Mouse (Mus musculus) lung, adult 18-20 months (tissue): ENCODE data around the gene Cntn4.

ENCODE experiments used
- DNase-seq, 2 experiments: peaks; one replicate each; pipeline ENCODE4 v3.0.0; 2022; ENCODE audit warnings: mixed read lengths in 2 of 2

Cntn4 gene

DNA sequence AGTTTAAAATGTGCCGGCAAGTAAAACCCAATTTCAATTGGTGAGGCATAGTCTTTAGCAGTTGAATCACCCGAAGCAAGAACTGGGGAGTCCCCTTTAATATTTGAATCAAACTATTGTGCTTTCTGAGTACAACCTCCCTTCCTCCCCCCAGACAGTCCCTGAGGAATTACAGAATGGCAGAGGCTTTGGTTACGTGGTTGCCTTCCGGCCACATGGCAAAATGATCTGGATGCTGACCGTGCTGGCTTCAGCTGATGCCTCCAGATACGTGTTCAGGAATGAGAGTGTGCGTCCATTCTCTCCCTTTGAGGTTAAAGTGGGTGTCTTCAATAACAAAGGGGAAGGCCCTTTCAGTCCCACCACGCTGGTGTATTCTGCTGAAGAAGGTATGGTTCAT, 998.1 kb downstream of the Cntn4 start:
- no peak for DNase-seq

GRCm38 (mm10) chr6:106701931-106702330, 1024.5 kb downstream of the Cntn4 start:
- DNase-seq, result no peak

- DNase-seq, result no peak
These were observed 1028.1 kb downstream of the Cntn4 start for GRCm38 (mm10) chr6:106705506-106706035.

GRCm38 (mm10) chr6:106725642-106726041, 1048.2 kb downstream of the Cntn4 start:
- DNase-seq, result no peak

DNA sequence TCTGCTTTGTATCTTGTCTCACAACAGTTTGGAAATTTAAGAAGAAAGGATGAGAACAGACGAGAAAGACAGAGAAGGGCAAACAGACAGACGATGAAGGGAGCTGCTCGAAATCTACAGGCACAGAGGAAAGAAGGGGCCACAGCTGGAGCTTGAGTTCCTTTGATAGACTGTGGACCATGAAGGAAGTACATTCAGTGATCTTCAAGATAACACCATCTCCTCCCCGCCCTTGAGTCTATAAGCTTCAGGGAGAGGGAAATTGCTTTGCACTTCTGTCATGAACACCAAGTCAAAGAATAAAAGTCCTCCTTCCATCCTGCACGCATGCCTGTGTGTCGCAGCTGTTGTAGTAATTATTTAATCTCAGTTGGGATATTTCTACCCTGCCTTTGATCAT, 1048.6 kb downstream of the Cntn4 start:
- no peak for DNase-seq

GRCm38 (mm10) chr6:106727703-106728102, 1050.2 kb downstream of the Cntn4 start:
- DNase-seq, result no peak

- no peak for DNase-seq
These were observed 1052.3 kb downstream of the Cntn4 start for GRCm38 (mm10) chr6:106729682-106730314.

GRCm38 (mm10) chr6:106732563-106732962, 1055.1 kb downstream of the Cntn4 start:
- DNase-seq, result no peak

DNA sequence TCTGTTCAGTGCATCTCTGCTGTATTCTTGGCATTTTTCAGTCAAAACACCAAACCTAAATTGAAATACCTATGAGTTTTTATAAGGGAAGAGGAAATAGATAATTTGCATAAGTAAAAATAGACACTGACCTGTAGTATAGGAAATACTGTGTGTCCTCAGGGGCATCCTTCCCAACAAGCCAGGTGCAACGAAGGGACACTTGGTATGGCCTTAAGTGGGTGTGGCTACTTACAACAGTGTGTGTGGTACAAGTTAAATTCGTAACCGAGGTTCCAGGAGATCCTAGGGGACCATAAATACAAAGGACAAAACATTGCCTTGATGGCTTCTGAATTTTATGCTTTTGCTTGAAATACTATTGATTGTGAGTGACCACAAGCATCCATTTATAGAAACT, 1060.8 kb downstream of the Cntn4 start:
- no peak for DNase-seq

GRCm38 (mm10) chr6:106740244-106740825, 1062.9 kb downstream of the Cntn4 start:
- no peak for DNase-seq

DNA sequence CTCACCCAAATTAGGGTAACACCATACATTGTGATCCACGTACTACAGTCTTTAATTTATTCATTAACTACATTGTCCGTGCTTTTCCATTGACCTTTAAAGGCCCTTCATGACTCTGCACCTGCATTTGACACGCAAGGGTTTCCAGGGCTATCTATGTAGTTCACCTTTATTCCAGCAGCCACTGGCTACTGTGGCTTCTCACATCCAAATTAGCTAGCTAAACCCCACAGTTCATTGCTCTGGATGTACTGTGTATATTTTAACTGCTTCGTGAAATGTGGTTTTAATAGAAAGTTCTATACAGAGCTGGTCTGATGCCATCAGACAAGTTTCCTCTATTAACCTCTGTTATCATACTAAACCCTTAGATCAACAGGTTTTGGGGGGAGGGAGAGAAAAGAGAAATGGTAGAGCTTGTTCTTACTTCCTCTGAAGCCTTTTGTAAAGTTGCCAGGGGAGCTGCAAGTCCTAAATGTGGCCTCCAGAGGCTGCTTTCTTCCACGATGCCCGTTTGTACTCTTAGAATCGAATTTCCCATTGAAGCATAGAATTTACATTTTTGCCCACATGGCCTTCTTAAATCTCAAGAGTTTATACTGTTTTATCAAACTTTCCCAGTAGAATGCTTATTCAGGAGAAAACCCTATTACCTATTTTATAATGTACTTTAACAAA, 1066.2 kb downstream of the Cntn4 start:
- no peak for DNase-seq

DNA sequence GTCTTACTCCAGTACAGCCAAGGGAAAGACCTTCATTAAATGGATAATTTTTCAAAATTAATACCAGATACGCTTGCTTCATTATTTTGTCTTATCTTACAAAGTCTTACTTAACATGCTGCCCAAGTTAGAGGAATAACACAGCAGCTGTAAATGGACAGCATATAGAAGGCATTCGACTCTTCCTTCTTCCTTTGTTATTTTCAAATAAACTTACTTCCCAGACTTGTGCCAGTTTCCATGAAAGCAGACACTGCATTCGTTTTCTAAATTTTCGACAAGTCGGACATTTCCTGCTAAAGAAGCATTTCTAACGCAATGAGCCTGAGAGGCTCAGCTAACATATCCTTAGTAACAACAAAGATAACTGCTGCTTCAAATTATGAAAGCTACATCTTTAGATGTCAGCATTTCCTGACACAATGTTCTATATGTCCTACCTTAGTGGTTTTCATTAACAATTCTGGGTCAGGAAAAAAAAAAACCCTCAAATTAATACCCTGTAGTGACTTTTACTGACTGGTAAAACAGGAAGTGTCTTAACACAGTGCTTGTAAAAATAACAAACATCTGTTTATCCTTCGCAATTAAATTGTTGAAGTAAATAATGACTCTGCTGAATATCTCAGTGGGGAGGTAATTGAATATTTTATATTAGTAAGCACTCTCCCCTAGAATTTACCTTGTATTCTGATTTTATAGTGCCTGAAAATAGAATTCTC, 1068.4 kb downstream of the Cntn4 start:
- no peak for DNase-seq

DNA sequence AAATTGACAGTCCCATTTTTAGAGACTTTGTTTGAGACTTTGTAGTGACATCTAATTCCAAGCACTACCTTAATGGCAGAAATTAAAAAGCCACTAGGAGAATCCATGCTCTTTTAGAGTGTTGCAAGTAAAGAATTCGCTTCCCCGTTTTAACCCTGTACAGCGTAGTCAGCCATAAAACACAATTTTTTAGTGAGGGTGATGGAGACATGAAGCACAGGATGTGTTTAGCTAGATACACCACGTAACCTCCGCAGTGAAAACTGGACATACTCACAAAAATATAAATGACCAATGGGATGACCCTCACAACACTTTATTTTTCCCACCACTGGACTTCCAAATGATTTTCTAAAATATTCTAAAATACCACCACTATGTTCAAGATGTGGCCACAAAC, 1069.8 kb downstream of the Cntn4 start:
- no peak for DNase-seq

GRCm38 (mm10) chr6:106747804-106748203, 1070.3 kb downstream of the Cntn4 start:
- DNase-seq, result no peak
